Mouse (Mus musculus): ENCODE data around the gene 1700016D06Rik. TPM values are rescaled to one million over a fixed set of nuclear protein-coding genes. Genes with fewer than 3 reads are reported as not detected.

1700016D06Rik gene
- polyA plus RNA-seq, 1 experiment from 2014 or later = not detected

DNA sequence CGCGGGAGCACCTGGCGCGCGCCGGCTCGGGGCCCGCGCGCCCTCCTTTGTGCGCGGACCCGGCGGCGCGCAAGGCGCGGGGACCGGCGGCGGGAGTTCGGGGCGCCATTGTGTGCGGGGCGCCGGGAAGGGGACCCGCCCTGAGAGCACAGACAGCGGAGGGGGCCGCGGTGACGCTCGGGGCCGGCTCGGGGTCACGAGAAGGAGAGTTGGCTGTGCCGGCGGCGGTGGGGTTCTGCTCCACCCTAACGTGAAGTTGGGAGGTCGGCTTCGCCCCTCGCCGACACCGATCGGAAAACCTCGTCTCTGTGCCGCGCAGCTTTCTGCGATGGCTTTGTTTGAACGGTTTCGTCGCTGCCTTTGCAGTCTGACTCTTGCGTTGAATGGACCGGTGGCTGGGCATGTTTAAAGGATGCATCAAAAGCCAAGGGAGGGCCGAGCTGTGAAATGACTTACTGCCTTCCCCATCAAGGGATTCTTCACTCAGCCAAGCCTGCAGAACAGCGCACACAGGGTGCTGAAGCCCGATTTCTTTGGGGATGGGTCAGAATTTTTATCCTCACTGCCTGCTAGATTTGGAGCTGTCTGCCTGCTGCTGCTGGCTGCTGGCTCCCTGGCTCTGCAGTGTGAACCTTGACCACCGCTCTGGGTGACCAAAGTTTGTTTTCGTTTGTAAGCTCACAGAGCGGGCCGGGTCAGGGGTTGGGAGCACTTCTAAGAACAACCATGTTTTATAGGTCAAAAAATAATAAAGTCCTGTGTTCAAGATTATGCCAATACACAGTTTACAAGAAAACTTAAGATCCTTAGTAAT lies 27.8 kb upstream of the 1700016D06Rik start:
- ATAC-seq (ENCODE audit: insufficient read depth, low FRiP score) = 0 out of 2 replicates have a peak, but pooled peaks have one; percentile 6
- Histone ChIP-seq H3K4me3 (replicated peaks; ENCODE audit: low read length) (peak overlapping the region; percentile 58), H3K9me3 (replicated peaks; ENCODE audit: control insufficient read depth, low read length) (no peaks in the 10 kb centered on the region), H3K36me3 (ENCODE audit: control insufficient read depth, insufficient read depth, low read length) (no peaks in the 10 kb centered on the region), H3K9ac (ENCODE audit: low read length) (peak overlapping the region; percentile 62), H3K27ac (ENCODE audit: low read length) (no peak overlapping the region), H3K4me1 (ENCODE audit: control insufficient read depth, insufficient read depth, low read length) (no peaks in the 10 kb centered on the region), H3K4me2 (ENCODE audit: low read depth, low read length) (peak overlapping the region; percentile 87), H3K27me3 (ENCODE audit: control insufficient read depth, insufficient read depth, low read length) (peaks cover 53% of the 10 kb centered on the region)
- 2% methylated on average over 59 of the region's 61 CpGs for WGBS

DNA sequence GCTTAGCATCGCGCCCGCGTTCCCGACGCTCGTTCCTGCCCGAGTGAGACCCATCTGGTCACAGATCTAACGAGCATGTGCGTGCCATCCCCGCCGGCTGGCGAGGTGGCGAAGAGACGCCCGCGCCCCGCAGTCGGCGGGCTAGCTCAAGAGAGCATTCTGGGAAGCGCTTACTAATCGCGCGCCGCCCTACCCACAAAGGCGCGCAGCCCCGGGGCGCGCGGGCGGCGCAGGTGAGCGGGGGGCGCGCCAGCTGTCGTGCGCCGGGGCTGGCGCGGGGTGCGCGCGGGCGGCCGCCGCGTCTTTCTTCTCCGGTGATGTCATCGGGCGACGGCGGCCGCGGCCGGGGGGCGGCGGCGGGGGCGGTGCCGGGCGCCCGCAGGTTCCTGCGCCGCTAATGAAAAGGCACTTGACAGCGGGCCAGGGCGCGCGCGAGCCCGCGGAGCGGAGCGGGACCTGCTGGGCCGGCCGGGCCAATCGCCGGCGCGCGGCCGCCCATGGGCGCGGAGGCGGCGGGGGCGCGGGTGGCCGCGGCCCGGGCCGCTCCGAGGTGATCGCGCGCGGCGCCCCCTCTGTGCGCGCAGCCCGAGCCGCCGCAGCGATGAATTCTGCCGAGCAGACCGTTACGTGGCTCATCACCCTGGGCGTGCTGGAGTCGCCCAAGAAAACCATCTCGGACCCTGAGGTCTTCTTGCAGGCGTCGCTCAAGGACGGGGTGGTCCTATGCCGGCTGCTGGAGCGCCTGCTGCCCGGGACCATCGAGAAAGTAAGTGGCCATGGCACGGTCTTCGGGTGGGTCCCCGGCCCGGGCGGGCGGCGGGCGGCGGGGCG lies 27.0 kb upstream of the 1700016D06Rik start, which contains the start of gene Arhgef7:
Arhgef7 (plus strand) TSS at position 71 of the 831 bp plus-strand sequence.
- no peak within 1 kb of the TSS for H3K27ac ChIP-seq (ENCODE audit: low read length)

DNA sequence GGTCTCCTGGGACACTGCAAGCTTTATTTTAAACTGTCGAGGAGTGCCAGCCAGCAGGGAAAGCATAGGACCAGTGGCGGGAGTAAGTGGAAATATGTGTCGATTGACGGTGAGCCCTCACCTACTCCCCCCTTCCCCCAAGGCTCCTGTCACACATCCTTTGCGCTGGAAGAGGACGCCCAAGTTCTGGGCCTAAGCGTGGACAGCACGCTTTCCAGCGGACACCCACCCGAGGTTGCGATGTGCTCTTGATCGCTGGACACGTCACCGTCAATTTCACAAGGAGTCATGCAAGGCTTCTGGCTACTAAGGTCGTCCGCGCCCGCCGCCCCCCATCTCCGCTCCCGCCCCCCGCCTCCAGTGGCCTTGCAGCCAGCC lies 26.4 kb upstream of the 1700016D06Rik start:
- H3K9me3 ChIP-seq (replicated peaks; ENCODE audit: control insufficient read depth, low read length) = no peaks in the 10 kb centered on the region
- 3% methylated on average over 22 of the region's 22 CpGs for WGBS
- H3K27me3 ChIP-seq (ENCODE audit: control insufficient read depth, insufficient read depth, low read length) = peaks cover 53% of the 10 kb centered on the region
- peak overlapping the region; percentile 58 for H3K4me3 ChIP-seq (replicated peaks; ENCODE audit: low read length)
- peak overlapping the region; percentile 87 for H3K4me2 ChIP-seq (ENCODE audit: low read depth, low read length)
- no peaks in the 10 kb centered on the region for H3K36me3 ChIP-seq (ENCODE audit: control insufficient read depth, insufficient read depth, low read length)
- H3K27ac ChIP-seq (ENCODE audit: low read length) = no peak overlapping the region
- no peak for ATAC-seq (ENCODE audit: insufficient read depth, low FRiP score)
- peak overlapping the region; percentile 64 for H3K9ac ChIP-seq (ENCODE audit: low read length)
- no peaks in the 10 kb centered on the region for H3K4me1 ChIP-seq (ENCODE audit: control insufficient read depth, insufficient read depth, low read length)

More for the DNA sequence above, 27.0 kb upstream of the 1700016D06Rik start, which contains the start of gene Arhgef7:
- H3K4me2 ChIP-seq (ENCODE audit: low read depth, low read length) = peak within 1 kb of the TSS; percentile 87
- H3K9ac ChIP-seq (ENCODE audit: low read length) = peak within 1 kb of the TSS; percentile 64
- ATAC-seq (ENCODE audit: insufficient read depth, low FRiP score) = peak; percentile 78; the same call in 1 of the 2 replicates
- no peaks in the 10 kb centered on the region for H3K4me1 ChIP-seq (ENCODE audit: control insufficient read depth, insufficient read depth, low read length)
- H3K4me3 ChIP-seq (replicated peaks; ENCODE audit: low read length) = peak within 1 kb of the TSS; percentile 58
- peaks cover 53% of the 10 kb centered on the region for H3K27me3 ChIP-seq (ENCODE audit: control insufficient read depth, insufficient read depth, low read length)
- under 1% methylated on average over 115 of the region's 127 CpGs for WGBS
- no peaks in the 10 kb centered on the region for H3K9me3 ChIP-seq (replicated peaks; ENCODE audit: control insufficient read depth, low read length)
- no peaks in the 10 kb centered on the region for H3K36me3 ChIP-seq (ENCODE audit: control insufficient read depth, insufficient read depth, low read length)

DNA sequence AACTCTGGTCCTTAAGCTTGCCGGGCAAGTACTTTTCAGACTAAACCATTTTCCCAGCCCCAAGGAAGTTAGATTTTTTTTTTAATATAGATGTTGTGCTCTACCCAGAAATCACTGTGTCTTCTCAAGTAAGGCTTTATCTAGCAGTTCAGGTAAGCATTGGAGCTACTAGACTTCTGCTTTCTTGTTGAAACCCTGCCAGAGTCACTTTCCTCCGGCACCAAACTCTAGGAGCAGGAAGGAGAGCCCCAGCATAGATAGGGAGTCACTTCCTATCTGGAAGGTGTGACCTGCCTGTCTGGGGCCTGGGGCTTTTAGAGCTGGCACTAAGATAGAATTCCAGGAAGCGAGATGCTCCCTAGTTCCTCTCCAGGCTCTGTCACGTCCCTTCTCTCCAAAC lies 16.3 kb upstream of the 1700016D06Rik start:
- Histone ChIP-seq H3K4me2 (ENCODE audit: low read depth, low read length) (no peak overlapping the region), H3K4me1 (ENCODE audit: control insufficient read depth, insufficient read depth, low read length) (no peaks in the 10 kb centered on the region), H3K9ac (ENCODE audit: low read length) (no peak overlapping the region), H3K4me3 (replicated peaks; ENCODE audit: low read length) (no peak overlapping the region), H3K9me3 (replicated peaks; ENCODE audit: control insufficient read depth, low read length) (no peaks in the 10 kb centered on the region), H3K27ac (ENCODE audit: low read length) (no peak overlapping the region), H3K27me3 (ENCODE audit: control insufficient read depth, insufficient read depth, low read length) (no peaks in the 10 kb centered on the region), H3K36me3 (ENCODE audit: control insufficient read depth, insufficient read depth, low read length) (no peaks in the 10 kb centered on the region)
- no peak for ATAC-seq (ENCODE audit: insufficient read depth, low FRiP score)
- WGBS = 62% methylated on average over 4 of the region's 4 CpGs

DNA sequence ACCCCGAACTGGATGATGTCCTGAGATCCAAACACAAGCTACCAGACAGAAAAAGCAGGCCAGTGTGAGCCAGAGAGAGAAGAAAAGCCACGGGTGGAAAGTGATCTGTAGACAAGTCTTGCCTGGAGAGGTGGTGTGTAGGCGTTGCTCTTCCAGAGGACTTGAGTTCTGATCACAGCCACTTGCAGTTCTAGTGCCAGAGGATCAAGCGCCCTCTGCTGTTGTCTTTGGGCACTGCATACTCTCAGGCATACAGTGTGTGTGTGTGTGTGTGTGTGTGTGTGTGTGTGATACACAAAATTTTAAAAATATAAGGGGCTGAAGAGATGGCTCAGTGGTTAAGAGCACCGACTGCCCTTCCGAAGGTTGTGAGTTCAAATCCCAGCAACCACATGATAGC lies 11.4 kb upstream of the 1700016D06Rik start:
- 82% methylated on average over 6 of the region's 6 CpGs for WGBS
- Histone ChIP-seq H3K27ac (ENCODE audit: low read length) (no peak overlapping the region), H3K27me3 (ENCODE audit: control insufficient read depth, insufficient read depth, low read length) (no peaks in the 10 kb centered on the region), H3K4me2 (ENCODE audit: low read depth, low read length) (no peak overlapping the region), H3K4me1 (ENCODE audit: control insufficient read depth, insufficient read depth, low read length) (no peaks in the 10 kb centered on the region), H3K36me3 (ENCODE audit: control insufficient read depth, insufficient read depth, low read length) (no peaks in the 10 kb centered on the region), H3K9ac (ENCODE audit: low read length) (no peak overlapping the region), H3K4me3 (replicated peaks; ENCODE audit: low read length) (no peak overlapping the region), H3K9me3 (replicated peaks; ENCODE audit: control insufficient read depth, low read length) (no peaks in the 10 kb centered on the region)
- no peak for ATAC-seq (ENCODE audit: insufficient read depth, low FRiP score)

DNA sequence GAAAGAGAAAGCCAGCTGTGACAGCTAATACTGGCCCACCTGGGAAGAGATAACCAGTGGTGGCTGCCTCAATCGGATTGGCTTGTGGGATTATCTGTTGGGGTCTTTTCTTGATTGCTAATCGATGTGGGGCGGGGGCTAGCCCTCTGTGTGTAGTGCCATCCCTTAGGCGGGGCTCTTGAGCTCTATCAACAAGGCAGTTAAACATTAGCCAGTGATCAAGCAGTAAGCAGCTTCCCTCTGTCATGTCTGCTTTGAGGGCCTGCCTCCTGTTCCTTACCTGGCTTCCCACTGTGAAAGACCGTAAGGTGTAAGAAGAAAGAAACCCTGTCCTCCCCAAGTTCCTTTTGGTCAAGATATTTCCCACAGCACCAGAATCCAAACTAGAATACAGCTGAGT lies 9.6 kb upstream of the 1700016D06Rik start:
- no peaks in the 10 kb centered on the region for H3K27me3 ChIP-seq (ENCODE audit: control insufficient read depth, insufficient read depth, low read length)
- no peak overlapping the region for H3K9ac ChIP-seq (ENCODE audit: low read length)
- H3K4me1 ChIP-seq (ENCODE audit: control insufficient read depth, insufficient read depth, low read length) = no peaks in the 10 kb centered on the region
- no peak overlapping the region for H3K27ac ChIP-seq (ENCODE audit: low read length)
- WGBS = 45% methylated on average over 5 of the region's 5 CpGs
- H3K4me2 ChIP-seq (ENCODE audit: low read depth, low read length) = no peak overlapping the region
- H3K9me3 ChIP-seq (replicated peaks; ENCODE audit: control insufficient read depth, low read length) = no peaks in the 10 kb centered on the region
- ATAC-seq (ENCODE audit: insufficient read depth, low FRiP score) = no peak
- no peak overlapping the region for H3K4me3 ChIP-seq (replicated peaks; ENCODE audit: low read length)
- no peaks in the 10 kb centered on the region for H3K36me3 ChIP-seq (ENCODE audit: control insufficient read depth, insufficient read depth, low read length)

DNA sequence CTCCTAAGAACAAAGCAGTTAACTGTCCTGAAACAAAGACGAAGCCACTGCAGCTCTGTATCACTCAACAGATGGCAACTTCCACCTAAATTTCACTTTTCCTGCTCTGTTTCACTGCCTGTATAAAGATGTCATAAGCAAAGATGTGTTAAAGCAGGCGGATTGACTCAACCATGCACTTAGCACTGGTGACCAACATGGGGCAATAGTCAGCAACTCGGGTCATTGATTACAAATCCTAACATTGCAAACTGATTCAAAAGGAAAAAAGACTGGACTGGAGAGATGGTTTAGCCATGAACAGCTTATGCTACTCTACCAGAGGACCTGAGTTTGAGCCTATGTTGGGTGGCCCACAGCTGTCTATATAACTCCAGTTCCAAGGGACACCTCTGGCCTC lies 8.7 kb upstream of the 1700016D06Rik start:
- Histone ChIP-seq H3K27me3 (ENCODE audit: control insufficient read depth, insufficient read depth, low read length) (no peaks in the 10 kb centered on the region), H3K4me2 (ENCODE audit: low read depth, low read length) (no peak overlapping the region), H3K9me3 (replicated peaks; ENCODE audit: control insufficient read depth, low read length) (no peaks in the 10 kb centered on the region), H3K4me3 (replicated peaks; ENCODE audit: low read length) (no peak overlapping the region), H3K27ac (ENCODE audit: low read length) (no peak overlapping the region), H3K36me3 (ENCODE audit: control insufficient read depth, insufficient read depth, low read length) (no peaks in the 10 kb centered on the region), H3K9ac (ENCODE audit: low read length) (no peak overlapping the region), H3K4me1 (ENCODE audit: control insufficient read depth, insufficient read depth, low read length) (no peaks in the 10 kb centered on the region)
- no peak for ATAC-seq (ENCODE audit: insufficient read depth, low FRiP score)
- 71% methylated on average over 3 of the region's 3 CpGs for WGBS

DNA sequence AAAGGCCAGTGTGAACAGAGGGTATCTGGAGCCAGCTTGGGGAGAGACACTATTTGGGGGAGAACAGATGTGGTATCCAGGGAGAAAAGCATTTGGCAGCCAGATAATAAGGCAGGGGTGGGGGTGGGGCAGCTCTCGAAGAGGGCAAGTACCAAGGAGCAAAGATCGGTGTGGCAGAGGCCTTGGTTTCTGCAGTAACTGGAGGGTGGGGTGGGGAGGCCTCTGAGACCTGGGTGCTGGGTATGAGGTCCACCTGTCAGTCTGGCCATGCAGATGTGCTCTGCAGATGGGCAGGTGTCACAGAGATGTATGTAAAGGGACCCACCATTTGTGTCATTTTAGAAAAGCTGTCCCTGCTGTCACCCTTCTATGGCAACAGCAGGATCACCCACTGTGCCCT lies 8.0 kb upstream of the 1700016D06Rik start:
- 52% methylated on average over 2 of the region's 2 CpGs for WGBS
- no peak overlapping the region for H3K27ac ChIP-seq (ENCODE audit: low read length)
- ATAC-seq (ENCODE audit: insufficient read depth, low FRiP score) = no peak

DNA sequence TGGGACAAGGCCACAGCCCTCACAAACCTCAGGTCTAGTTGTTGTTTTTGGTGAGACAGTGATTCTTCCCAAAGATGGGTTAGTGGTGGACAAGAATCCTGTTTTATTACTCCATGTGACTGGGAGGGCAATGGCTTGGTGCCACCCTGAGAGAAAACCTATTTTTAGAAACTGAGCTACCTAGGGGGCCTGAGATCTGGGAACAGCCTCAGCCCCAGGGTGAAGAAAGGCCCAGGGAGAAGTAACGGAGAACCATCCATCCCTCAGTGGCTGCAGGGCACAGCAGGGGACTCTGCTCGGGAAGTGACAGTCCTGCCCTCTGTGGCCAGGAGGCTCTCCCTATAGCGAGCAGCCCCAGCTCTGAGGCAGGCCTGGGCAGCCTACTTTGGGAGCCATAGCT lies 6.8 kb upstream of the 1700016D06Rik start:
- Histone ChIP-seq H3K27me3 (ENCODE audit: control insufficient read depth, insufficient read depth, low read length) (no peaks in the 10 kb centered on the region), H3K4me1 (ENCODE audit: control insufficient read depth, insufficient read depth, low read length) (no peaks in the 10 kb centered on the region), H3K27ac (ENCODE audit: low read length) (no peak overlapping the region), H3K4me3 (replicated peaks; ENCODE audit: low read length) (no peak overlapping the region), H3K9ac (ENCODE audit: low read length) (no peak overlapping the region), H3K36me3 (ENCODE audit: control insufficient read depth, insufficient read depth, low read length) (no peaks in the 10 kb centered on the region), H3K4me2 (ENCODE audit: low read depth, low read length) (no peak overlapping the region), H3K9me3 (replicated peaks; ENCODE audit: control insufficient read depth, low read length) (0 out of 2 replicates have a peak, but pooled peaks cover 3% of the 10 kb centered on the region)
- ATAC-seq (ENCODE audit: insufficient read depth, low FRiP score) = no peak
- WGBS = 34% methylated on average over 3 of the region's 3 CpGs

More for the DNA sequence above, 8.0 kb upstream of the 1700016D06Rik start:
- H3K4me2 ChIP-seq (ENCODE audit: low read depth, low read length) = no peak overlapping the region
- H3K4me1 ChIP-seq (ENCODE audit: control insufficient read depth, insufficient read depth, low read length) = no peaks in the 10 kb centered on the region
- H3K9ac ChIP-seq (ENCODE audit: low read length) = no peak overlapping the region
- H3K36me3 ChIP-seq (ENCODE audit: control insufficient read depth, insufficient read depth, low read length) = no peaks in the 10 kb centered on the region
- H3K27me3 ChIP-seq (ENCODE audit: control insufficient read depth, insufficient read depth, low read length) = no peaks in the 10 kb centered on the region
- 0 out of 2 replicates have a peak, but pooled peaks cover 1% of the 10 kb centered on the region for H3K9me3 ChIP-seq (replicated peaks; ENCODE audit: control insufficient read depth, low read length)
- no peak overlapping the region for H3K4me3 ChIP-seq (replicated peaks; ENCODE audit: low read length)

Data from stomach, embryonic 16.5 days (tissue).